Mouse (Mus musculus) adrenal gland, adult 18-20 months (tissue): ENCODE measurements around the gene Zfp799. TPM values are rescaled to one million over a fixed set of nuclear protein-coding genes. Genes with fewer than 3 reads are reported as not detected.
A peak's percentile ranks its signal among the peaks of the same experiment; 100 is the strongest.

Experiments
- DNase-seq, 2 experiments: peaks; one replicate each; pipeline ENCODE4 v3.0.0; 2021 to 2022; ENCODE audit warnings: low spot score in 2 of 2
- total RNA-seq, 2 experiments: library from RNA; stranded (reverse); gene quantifications; 1 replicate in 1 of 2; 2 replicates in 1 of 2; pipeline ENCODE4 v1.2.3; 2021

The Zfp799 gene
- total RNA-seq, 2 experiments from 2014 or later, result 6.9 to 10.2 TPM

- peak; percentile 70 to 79 for DNase-seq
Measured at GRCm38 (mm10) chr17:32788094-32788559, 41.9 kb downstream of the Zfp799 start, which contains the start of gene Zfp871. TSS of gene Zfp871 (minus strand) at chr17:32788287.

- no peak for DNase-seq
Measured at GRCm38 (mm10) chr17:32787436-32788093, 42.5 kb downstream of the Zfp799 start.

- no peak for DNase-seq
Measured at GRCm38 (mm10) chr17:32786944-32787343, 43.1 kb downstream of the Zfp799 start.

GRCm38 (mm10) chr17:32785656-32786055, 44.4 kb downstream of the Zfp799 start:
- no peak for DNase-seq

GRCm38 (mm10) chr17:32777564-32777963, 52.5 kb downstream of the Zfp799 start:
- no peak for DNase-seq

- no peak for DNase-seq
Measured at GRCm38 (mm10) chr17:32771213-32771612, 58.8 kb downstream of the Zfp799 start.

GRCm38 (mm10) chr17:32766422-32766821, 63.6 kb downstream of the Zfp799 start:
- no peak for DNase-seq

Other genes with a start within 250 kb of the Zfp799 start
- gene Cyp4f37, start 209.0 kb downstream of the Zfp799 start, total RNA-seq, result not detected
- under 1 TPM in 1 of 2 experiments, not detected in 1; 0.17 TPM for gene Cyp4f40, start 171.4 kb downstream of the Zfp799 start, total RNA-seq
- 1 to 10 TPM; 2.3 to 6.1 TPM for gene Cyp4f15, start 144.6 kb downstream of the Zfp799 start, total RNA-seq
- gene Zfp871, start 42.0 kb downstream of the Zfp799 start, total RNA-seq, result 10 to 100 TPM; 41.5 to 44.8 TPM
- gene Zfp811, start 20.3 kb downstream of the Zfp799 start, total RNA-seq, result under 1 TPM; 0.46 to 0.64 TPM
- 10 to 100 TPM in 1 of 2 experiments, 1 to 10 TPM in 1; 8.4 to 11.3 TPM for gene Zfp870, start 61.4 kb upstream of the Zfp799 start, total RNA-seq
- 1 to 10 TPM; 6.8 to 9.7 TPM for gene Cyp4f14, start 87.1 kb upstream of the Zfp799 start, total RNA-seq
- gene Cyp4f13, start 117.1 kb upstream of the Zfp799 start, total RNA-seq, result 10 to 100 TPM; 49.7 to 67.3 TPM
- gene Zfp472, start 135.6 kb upstream of the Zfp799 start, total RNA-seq, result 1 to 10 TPM; 5.6 to 5.7 TPM
- 10 to 100 TPM; 10.1 to 12.3 TPM for gene Zfp952, start 162.9 kb upstream of the Zfp799 start, total RNA-seq
- gene Zfp763, start 203.1 kb upstream of the Zfp799 start, total RNA-seq, result 1 to 10 TPM; 5.2 to 6.4 TPM
- gene 4921501E09Rik, start 237.8 kb upstream of the Zfp799 start, total RNA-seq, result not detected